Mouse (Mus musculus): ENCODE data around the gene Esp22. TPM values are rescaled to one million over a fixed set of nuclear protein-coding genes. Genes with fewer than 3 reads are reported as not detected.
"Not testable (repeated sequence)": the region's sequence is repeated elsewhere in the genome, so short reads cannot be mapped to it uniquely, and the experiment has no call there.

The Esp22 gene
- not detected in 2 replicates for polyA plus RNA-seq (2015; fragmentation: Nextera tagmentation; extraction: Ambion mirVana)

DNA sequence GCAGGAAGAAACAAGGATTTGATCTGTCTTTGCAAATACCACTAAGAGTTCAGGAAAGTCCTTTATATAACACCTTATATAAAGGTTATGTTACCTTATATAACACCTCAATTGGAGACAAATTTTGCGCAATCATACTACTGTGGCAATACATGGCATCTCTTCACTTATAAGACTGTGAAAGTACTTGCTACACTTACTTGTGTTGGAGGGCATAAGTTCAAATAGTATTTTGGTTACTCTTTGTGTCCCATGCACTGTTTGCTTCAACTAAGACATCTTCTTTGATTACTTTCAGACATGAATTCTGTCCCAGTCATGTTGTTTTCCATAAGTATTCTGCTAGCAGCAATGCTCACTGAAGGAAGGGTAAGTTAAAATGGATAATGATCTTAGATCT lies at the start of gene Esp22:
Esp22 (plus strand) TSS at position 301 of the 400 bp plus-strand sequence.
- H3K9me3 ChIP-seq (replicated peaks): 0 out of 2 replicates have a peak, but pooled peaks cover 4% of the 10 kb centered on the region
- H3K27ac ChIP-seq (replicated peaks): no peak within 1 kb of the TSS
- no peaks in the 10 kb centered on the region for H3K4me1 ChIP-seq
- WGBS: 90% methylated on average over 1 of the region's 1 CpGs
- ATAC-seq (ENCODE audit: insufficient number of reproducible peaks, low FRiP score, low TSS enrichment, low read depth): no peak
- no peak within 1 kb of the TSS for H3K9ac ChIP-seq
- no peak within 1 kb of the TSS for H3K4me2 ChIP-seq (replicated peaks)
- no peaks in the 10 kb centered on the region for H3K36me3 ChIP-seq
- no peak within 1 kb of the TSS for H3K4me3 ChIP-seq (replicated peaks)
- no peaks in the 10 kb centered on the region for H3K27me3 ChIP-seq

GRCm38 (mm10) chr17:39063641-39064040 lies 31.5 kb upstream of the Esp22 start:
- Histone ChIP-seq H3K27me3 (no peaks in the 10 kb centered on the region), H3K36me3 (no peaks in the 10 kb centered on the region), H3K27ac (replicated peaks) (no peak overlapping the region), H3K4me3 (replicated peaks) (no peak overlapping the region), H3K4me1 (no peaks in the 10 kb centered on the region), H3K9me3 (replicated peaks) (0 out of 2 replicates have a peak, but pooled peaks cover 4% of the 10 kb centered on the region), H3K9ac (no peak overlapping the region), H3K4me2 (replicated peaks) (no peak overlapping the region)
- no peak for ATAC-seq (ENCODE audit: insufficient number of reproducible peaks, low FRiP score, low TSS enrichment, low read depth)

- ATAC-seq (ENCODE audit: insufficient number of reproducible peaks, low FRiP score, low TSS enrichment, low read depth): no peak
- Histone ChIP-seq H3K36me3 (no peaks in the 10 kb centered on the region), H3K4me3 (replicated peaks) (no peak within 1 kb of the TSS), H3K4me2 (replicated peaks) (no peak within 1 kb of the TSS), H3K9me3 (replicated peaks) (0 out of 2 replicates have a peak, but pooled peaks cover 4% of the 10 kb centered on the region), H3K27me3 (no peaks in the 10 kb centered on the region), H3K4me1 (no peaks in the 10 kb centered on the region), H3K27ac (replicated peaks) (no peak within 1 kb of the TSS), H3K9ac (no peak within 1 kb of the TSS)
- 48% methylated on average over 1 of the region's 1 CpGs for WGBS
These were observed 18.2 kb upstream of the Esp22 start, which contains the start of gene Esp23 for GRCm38 (mm10) chr17:39076937-39077336. Gene Esp23 (minus strand): TSS chr17:39077037.

DNA sequence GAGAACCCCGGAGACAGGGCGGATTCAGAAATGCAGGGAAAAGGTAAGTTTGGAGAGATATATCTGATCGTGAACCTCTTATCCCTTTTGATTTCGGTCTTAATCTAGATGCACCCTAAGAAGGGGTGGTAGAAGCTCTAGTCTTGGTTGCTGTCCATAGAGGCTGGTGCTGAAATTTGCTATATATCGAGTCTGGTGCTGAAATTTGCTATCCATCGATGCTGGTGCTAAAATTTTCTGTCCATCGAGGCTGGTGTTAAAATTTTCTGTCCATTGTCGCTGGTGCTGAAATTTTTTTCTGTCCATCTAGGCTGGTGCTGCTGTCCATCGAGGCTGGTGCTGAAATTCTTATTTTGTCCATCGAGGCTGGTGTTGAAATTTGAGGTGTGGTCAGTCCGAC lies 12.0 kb downstream of the Esp22 start:
- H3K36me3 ChIP-seq; H3K4me1 ChIP-seq; H3K9me3 ChIP-seq (replicated peaks); H3K27ac ChIP-seq (replicated peaks); H3K27me3 ChIP-seq; H3K4me2 ChIP-seq (replicated peaks); ATAC-seq (ENCODE audit: insufficient number of reproducible peaks, low FRiP score, low TSS enrichment, low read depth); H3K4me3 ChIP-seq (replicated peaks); H3K9ac ChIP-seq: not testable (repeated sequence)
- 71% methylated on average over 11 of the region's 11 CpGs for WGBS

DNA sequence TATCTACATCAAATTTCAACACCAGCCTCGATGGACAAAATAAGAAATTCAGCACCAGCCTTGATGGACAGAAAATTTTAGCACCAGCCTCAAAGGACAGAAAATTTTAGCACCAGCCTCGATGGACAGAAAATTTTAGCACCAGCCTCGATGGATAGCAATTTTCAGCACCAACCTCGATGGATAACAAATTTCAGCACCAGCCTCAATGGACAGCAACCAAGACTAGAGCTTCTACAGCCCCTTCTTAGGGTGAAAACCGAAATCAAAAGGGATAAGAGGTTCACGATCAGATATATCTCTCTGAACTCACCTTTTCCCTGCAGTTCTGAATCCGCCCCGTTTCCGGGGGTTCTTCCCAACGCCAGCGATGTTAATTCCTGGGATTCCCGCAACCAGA lies 34.0 kb downstream of the Esp22 start:
- H3K9me3 ChIP-seq (replicated peaks); H3K27ac ChIP-seq (replicated peaks); H3K4me3 ChIP-seq (replicated peaks); H3K9ac ChIP-seq; ATAC-seq (ENCODE audit: insufficient number of reproducible peaks, low FRiP score, low TSS enrichment, low read depth); H3K27me3 ChIP-seq; H3K4me2 ChIP-seq (replicated peaks); H3K36me3 ChIP-seq; H3K4me1 ChIP-seq: not testable (repeated sequence)
- 74% methylated on average over 12 of the region's 12 CpGs for WGBS

Other genes starting within 250 kb of the Esp22 start
- gene Esp24, start 58.6 kb upstream of the Esp22 start, polyA plus RNA-seq (2015; fragmentation: Nextera tagmentation; extraction: Ambion mirVana): not detected in 2 replicates
- not detected in 2 replicates for gene Gm21903, start 52.0 kb upstream of the Esp22 start, polyA plus RNA-seq (2015; fragmentation: Nextera tagmentation; extraction: Ambion mirVana)
- not detected in 2 replicates for gene Esp23, start 18.3 kb upstream of the Esp22 start, polyA plus RNA-seq (2015; fragmentation: Nextera tagmentation; extraction: Ambion mirVana)